Comparison of ENCODE assay signal across 8 mouse cellular contexts in genomic region chr6:86793957-86794356, GRCm38 (mm10). TPM values are rescaled to one million over a fixed set of nuclear protein-coding genes. Genes with fewer than 3 reads are reported as not detected.
DNase-seq lines count a peak whose midpoint lies in the region; ATAC-seq lines count a peak whose summit lies in the region.

No protein-coding gene starts in this region.

- no peaks in the 10 kb centered on the region for H3K9me3 ChIP-seq in heart, embryonic 15.5 days (replicated peaks)
- no peaks in the 10 kb centered on the region for H3K9me3 ChIP-seq in embryonic facial prominence, embryonic 10.5 days
- H3K9me3 ChIP-seq in intestine, embryonic 14.5 days (ENCODE audit: control insufficient read depth, low read length), result no peaks in the 10 kb centered on the region
- H3K9me3 ChIP-seq in midbrain, embryonic 13.5 days, result no peaks in the 10 kb centered on the region

- peak overlapping the region; percentile 71; the same call in 1 of the 2 replicates for H3K9ac ChIP-seq in heart, embryonic 15.5 days
- peak overlapping the region; percentile 63 for H3K9ac ChIP-seq in intestine, embryonic 14.5 days (ENCODE audit: low read length)
- H3K9ac ChIP-seq in midbrain, embryonic 13.5 days (replicated peaks), result no peak overlapping the region

- ATAC-seq in heart, embryonic 15.5 days (replicated peaks; ENCODE audit: insufficient number of reproducible peaks, insufficient read depth, low FRiP score, low read depth), result no peak
- ATAC-seq in intestine, embryonic 14.5 days (replicated peaks; ENCODE audit: low FRiP score, low TSS enrichment, low read depth), result no peak
- no peak for ATAC-seq in midbrain, embryonic 13.5 days

- H3K4me3 ChIP-seq in heart, embryonic 15.5 days, result peak overlapping the region; percentile 71
- peak overlapping the region; percentile 73 for H3K4me3 ChIP-seq in embryonic facial prominence, embryonic 10.5 days
- H3K4me3 ChIP-seq in intestine, embryonic 14.5 days (ENCODE audit: low read depth, low read length), result peak overlapping the region; percentile 63
- H3K4me3 ChIP-seq in midbrain, embryonic 13.5 days (replicated peaks), result peak overlapping the region; percentile 42; the same call in 1 of the 2 replicates

- peaks cover 11% of the 10 kb centered on the region for H3K4me1 ChIP-seq in heart, embryonic 15.5 days (replicated peaks)
- H3K4me1 ChIP-seq in embryonic facial prominence, embryonic 10.5 days, result peaks cover 16% of the 10 kb centered on the region
- H3K4me1 ChIP-seq in intestine, embryonic 14.5 days (replicated peaks; ENCODE audit: control insufficient read depth, insufficient read depth, low read length), result peaks cover 4% of the 10 kb centered on the region; the same call in 1 of the 2 replicates
- peaks cover 15% of the 10 kb centered on the region for H3K4me1 ChIP-seq in midbrain, embryonic 13.5 days (replicated peaks)

- H3K36me3 ChIP-seq in heart, embryonic 15.5 days, result no peaks in the 10 kb centered on the region
- no peaks in the 10 kb centered on the region for H3K36me3 ChIP-seq in embryonic facial prominence, embryonic 10.5 days (replicated peaks)
- no peaks in the 10 kb centered on the region for H3K36me3 ChIP-seq in intestine, embryonic 14.5 days (ENCODE audit: control insufficient read depth, insufficient read depth, low read length)
- H3K36me3 ChIP-seq in midbrain, embryonic 13.5 days, result no peaks in the 10 kb centered on the region

- no peak for DNase-seq in heart, adult 11 months
- peak; percentile 10 for DNase-seq in embryonic facial prominence, embryonic 10.5 days (ENCODE audit: low spot score)
- no peak for DNase-seq in intestine, embryonic 14.5 days (ENCODE audit: low spot score)
- no peak for DNase-seq in testis, postnatal 14 days (ENCODE audit: low spot score)
- no peak for DNase-seq in layer of hippocampus, postnatal 36 days
- no peak for DNase-seq in right cerebral cortex, postnatal 4 days

- 54% methylated on average over 5 of the region's 5 CpGs for WGBS in heart, embryonic 15.5 days
- WGBS in embryonic facial prominence, embryonic 10.5 days, result 52% methylated on average over 5 of the region's 5 CpGs
- WGBS in intestine, embryonic 14.5 days, result 48% methylated on average over 5 of the region's 5 CpGs
- 49% methylated on average over 5 of the region's 5 CpGs for WGBS in midbrain, embryonic 13.5 days

- peak overlapping the region; percentile 89 for H3K4me2 ChIP-seq in heart, embryonic 15.5 days
- peak overlapping the region; percentile 96 for H3K4me2 ChIP-seq in intestine, embryonic 14.5 days (ENCODE audit: low read length)
- peak overlapping the region; percentile 80 for H3K4me2 ChIP-seq in midbrain, embryonic 13.5 days (replicated peaks)

- no peak overlapping the region for H3K27ac ChIP-seq in heart, embryonic 15.5 days
- no peak overlapping the region for H3K27ac ChIP-seq in embryonic facial prominence, embryonic 10.5 days (replicated peaks)
- H3K27ac ChIP-seq in intestine, embryonic 14.5 days (ENCODE audit: low read depth), result no peak overlapping the region
- H3K27ac ChIP-seq in midbrain, embryonic 13.5 days, result no peak overlapping the region

- H3K27me3 ChIP-seq in heart, embryonic 15.5 days, result peaks cover 16% of the 10 kb centered on the region; the same call in 1 of the 2 replicates
- H3K27me3 ChIP-seq in embryonic facial prominence, embryonic 10.5 days (replicated peaks; ENCODE audit: low read depth, poor library complexity, severe bottlenecking), result peaks cover 71% of the 10 kb centered on the region
- H3K27me3 ChIP-seq in intestine, embryonic 14.5 days (replicated peaks; ENCODE audit: control insufficient read depth, insufficient read depth, low read length), result peaks cover 8% of the 10 kb centered on the region
- H3K27me3 ChIP-seq in midbrain, embryonic 13.5 days, result peaks cover 40% of the 10 kb centered on the region

RNA-seq across cellular contexts. Expression of gene Anxa4, which starts 0.6 kb away (rescaled TPM):
- polyA plus RNA-seq in heart, embryonic 15.5 days (2015; fragmentation: Nextera tagmentation; extraction: Ambion mirVana), result 26.3 and 32.3 TPM in 2 replicates
- 6.8 and 7.0 TPM in 2 replicates for polyA plus RNA-seq in embryonic facial prominence, embryonic 10.5 days (2016; fragmentation: Nextera tagmentation; extraction: Ambion mirVana)
- 166 and 167 TPM in 2 replicates for polyA plus RNA-seq in intestine, embryonic 14.5 days (2014; fragmentation: Nextera tagmentation; extraction: Ambion mirVana)
- 3.2 and 3.4 TPM in 2 replicates for polyA plus RNA-seq in midbrain, embryonic 13.5 days (2015; fragmentation: Nextera tagmentation; extraction: Ambion mirVana)
- total RNA-seq in layer of hippocampus, postnatal 36 days (2021), result 1 to 10 TPM; 4.8 to 6.0 TPM

RNA-seq across cellular contexts. Expression of gene Aak1, which starts 55.4 kb away (rescaled TPM):
- 16.6 and 21.8 TPM in 2 replicates for polyA plus RNA-seq in heart, embryonic 15.5 days (2015; fragmentation: Nextera tagmentation; extraction: Ambion mirVana)
- polyA plus RNA-seq in embryonic facial prominence, embryonic 10.5 days (2016; fragmentation: Nextera tagmentation; extraction: Ambion mirVana), result 11.3 and 13.3 TPM in 2 replicates
- polyA plus RNA-seq in intestine, embryonic 14.5 days (2014; fragmentation: Nextera tagmentation; extraction: Ambion mirVana), result 14.0 and 14.7 TPM in 2 replicates
- 32.1 and 34.4 TPM in 2 replicates for polyA plus RNA-seq in midbrain, embryonic 13.5 days (2015; fragmentation: Nextera tagmentation; extraction: Ambion mirVana)
- total RNA-seq in layer of hippocampus, postnatal 36 days (2021), result 100 to 1,000 TPM; 435 to 445 TPM
